Mouse (Mus musculus): ENCODE data around the gene 4932438A13Rik.

4932438A13Rik gene

GRCm38 (mm10) chr3:36917832-36918231 is 54.9 kb downstream of the 4932438A13Rik start:
- DNase-seq (ENCODE audit: extremely low spot score, low spot score), result no peak

GRCm38 (mm10) chr3:36918322-36918721 is 55.4 kb downstream of the 4932438A13Rik start:
- DNase-seq (ENCODE audit: extremely low spot score, low spot score), result no peak

GRCm38 (mm10) chr3:36941572-36941971 is 78.7 kb downstream of the 4932438A13Rik start:
- DNase-seq (ENCODE audit: extremely low spot score, low spot score), result no peak

GRCm38 (mm10) chr3:36942108-36942507 is 79.2 kb downstream of the 4932438A13Rik start:
- DNase-seq (ENCODE audit: extremely low spot score, low spot score), result no peak

GRCm38 (mm10) chr3:36943706-36944105 is 80.8 kb downstream of the 4932438A13Rik start:
- DNase-seq (ENCODE audit: extremely low spot score, low spot score), result no peak

- DNase-seq (ENCODE audit: extremely low spot score, low spot score), result no peak
Measured at GRCm38 (mm10) chr3:37037979-37038378, 175.1 kb downstream of the 4932438A13Rik start.

- no peak for DNase-seq (ENCODE audit: extremely low spot score, low spot score)
Measured at GRCm38 (mm10) chr3:37039811-37040210, 176.9 kb downstream of the 4932438A13Rik start.

GRCm38 (mm10) chr3:37051491-37051890 is 188.6 kb downstream of the 4932438A13Rik start:
- DNase-seq (ENCODE audit: extremely low spot score, low spot score), result no peak

- DNase-seq (ENCODE audit: extremely low spot score, low spot score), result peak; percentile 13
Measured at GRCm38 (mm10) chr3:37063406-37063805, 200.5 kb downstream of the 4932438A13Rik start, which contains the start of gene Adad1. Gene Adad1 (plus strand): TSS chr3:37063527.

GRCm38 (mm10) chr3:37073211-37073610 is 210.3 kb downstream of the 4932438A13Rik start:
- DNase-seq (ENCODE audit: extremely low spot score, low spot score), result no peak

GRCm38 (mm10) chr3:37084860-37085259 is 222.0 kb downstream of the 4932438A13Rik start:
- DNase-seq (ENCODE audit: extremely low spot score, low spot score), result no peak

- no peak for DNase-seq (ENCODE audit: extremely low spot score, low spot score)
Measured at GRCm38 (mm10) chr3:37090721-37091120, 227.8 kb downstream of the 4932438A13Rik start.

All from neural tube, embryonic 10.5 days (tissue).